Mouse (Mus musculus): ENCODE measurements around the gene Eipr1.

Eipr1 gene

GRCm38 (mm10) chr12:28775627-28776026, 24.0 kb downstream of the Eipr1 start:
- no peak for DNase-seq (ENCODE audit: low spot score)

- DNase-seq (ENCODE audit: low spot score), result no peak
Measured at GRCm38 (mm10) chr12:28780180-28780579, 28.6 kb downstream of the Eipr1 start.

- DNase-seq (ENCODE audit: low spot score), result no peak
Measured at GRCm38 (mm10) chr12:28782637-28783036, 31.0 kb downstream of the Eipr1 start.

- DNase-seq (ENCODE audit: low spot score), result no peak
Measured at GRCm38 (mm10) chr12:28784355-28784754, 32.8 kb downstream of the Eipr1 start.

GRCm38 (mm10) chr12:28784864-28785263, 33.3 kb downstream of the Eipr1 start:
- no peak for DNase-seq (ENCODE audit: low spot score)

- DNase-seq (ENCODE audit: low spot score), result no peak
Measured at GRCm38 (mm10) chr12:28785299-28785698, 33.7 kb downstream of the Eipr1 start.

GRCm38 (mm10) chr12:28786310-28786709, 34.7 kb downstream of the Eipr1 start:
- no peak for DNase-seq (ENCODE audit: low spot score)

GRCm38 (mm10) chr12:28792613-28793012, 41.0 kb downstream of the Eipr1 start:
- DNase-seq (ENCODE audit: low spot score), result no peak

- DNase-seq (ENCODE audit: low spot score), result no peak
Measured at GRCm38 (mm10) chr12:28793715-28794114, 42.1 kb downstream of the Eipr1 start.

GRCm38 (mm10) chr12:28795041-28795440, 43.4 kb downstream of the Eipr1 start:
- DNase-seq (ENCODE audit: low spot score), result no peak

- DNase-seq (ENCODE audit: low spot score), result no peak
Measured at GRCm38 (mm10) chr12:28796881-28797420, 45.3 kb downstream of the Eipr1 start.

- no peak for DNase-seq (ENCODE audit: low spot score)
Measured at GRCm38 (mm10) chr12:28799798-28800411, 48.3 kb downstream of the Eipr1 start.

- no peak for DNase-seq (ENCODE audit: low spot score)
Measured at GRCm38 (mm10) chr12:28800423-28800822, 48.8 kb downstream of the Eipr1 start.

- no peak for DNase-seq (ENCODE audit: low spot score)
Measured at GRCm38 (mm10) chr12:28800891-28801290, 49.3 kb downstream of the Eipr1 start.

- no peak for DNase-seq (ENCODE audit: low spot score)
Measured at GRCm38 (mm10) chr12:28801731-28802130, 50.1 kb downstream of the Eipr1 start.

- DNase-seq (ENCODE audit: low spot score), result no peak
Measured at GRCm38 (mm10) chr12:28803043-28803442, 51.4 kb downstream of the Eipr1 start.

- no peak for DNase-seq (ENCODE audit: low spot score)
Measured at GRCm38 (mm10) chr12:28804558-28805481, 53.2 kb downstream of the Eipr1 start.

- no peak for DNase-seq (ENCODE audit: low spot score)
Measured at GRCm38 (mm10) chr12:28808786-28809375, 57.3 kb downstream of the Eipr1 start.

GRCm38 (mm10) chr12:28809756-28810337, 58.2 kb downstream of the Eipr1 start:
- DNase-seq (ENCODE audit: low spot score), result no peak

GRCm38 (mm10) chr12:28816681-28817426, 65.3 kb downstream of the Eipr1 start:
- DNase-seq (ENCODE audit: low spot score), result no peak

- no peak for DNase-seq (ENCODE audit: low spot score)
Measured at GRCm38 (mm10) chr12:28817427-28817752, 65.8 kb downstream of the Eipr1 start.

- no peak for DNase-seq (ENCODE audit: low spot score)
Measured at GRCm38 (mm10) chr12:28817891-28818290, 66.3 kb downstream of the Eipr1 start.

All from urinary bladder, postnatal 25 days (tissue).